Mouse (Mus musculus): ENCODE measurements around the gene Sftpa1. TPM values are rescaled to one million over a fixed set of nuclear protein-coding genes. Genes with fewer than 3 reads are reported as not detected.
A peak's percentile ranks its signal among the peaks of the same experiment; 100 is the strongest.

Gene Sftpa1
- polyA plus RNA-seq, 1 experiment: 1,268 TPM

GRCm38 (mm10) chr14:41104853-41105444 is 26.6 kb upstream of the Sftpa1 start, which contains the start of gene Mat1a:
Gene Mat1a, plus strand, starts transcription at chr14:41105035.
- 47% methylated on average over 10 of the region's 10 CpGs for WGBS
- no peaks in the 10 kb centered on the region for H3K4me1 ChIP-seq (ENCODE audit: control insufficient read depth, insufficient read depth, low read length)
- peak within 1 kb of the TSS; percentile 8 for H3K4me3 ChIP-seq (replicated peaks; ENCODE audit: extremely low read depth, low read depth, low read length)
- peak; percentile 49 for DNase-seq
- TF ChIP-seq POLR2A (IDR thresholded peaks at IDR 0.05; ENCODE audit: borderline replicate concordance, extremely low read depth, low read depth, low read length): no peak
- TF ChIP-seq CTCF (IDR thresholded peaks at IDR 0.05; ENCODE audit: insufficient read depth, low read length): no peak

- no peak for TF ChIP-seq POLR2A (IDR thresholded peaks at IDR 0.05; ENCODE audit: borderline replicate concordance, extremely low read depth, low read depth, low read length)
- no peak for TF ChIP-seq CTCF (IDR thresholded peaks at IDR 0.05; ENCODE audit: insufficient read depth, low read length)
- no peak for DNase-seq
- 75% methylated on average over 7 of the region's 7 CpGs for WGBS
- no peaks in the 10 kb centered on the region for H3K4me1 ChIP-seq (ENCODE audit: control insufficient read depth, insufficient read depth, low read length)
- H3K4me3 ChIP-seq (replicated peaks; ENCODE audit: extremely low read depth, low read depth, low read length): no peak overlapping the region
Observed at GRCm38 (mm10) chr14:41111031-41111668, 20.4 kb upstream of the Sftpa1 start.

GRCm38 (mm10) chr14:41112944-41113343 is 18.6 kb upstream of the Sftpa1 start:
- H3K4me1 ChIP-seq (ENCODE audit: control insufficient read depth, insufficient read depth, low read length): no peaks in the 10 kb centered on the region
- 70% methylated on average over 4 of the region's 4 CpGs for WGBS
- DNase-seq: no peak
- no peak overlapping the region for H3K4me3 ChIP-seq (replicated peaks; ENCODE audit: extremely low read depth, low read depth, low read length)
- TF ChIP-seq CTCF (IDR thresholded peaks at IDR 0.05; ENCODE audit: insufficient read depth, low read length): no peak
- no peak for TF ChIP-seq POLR2A (IDR thresholded peaks at IDR 0.05; ENCODE audit: borderline replicate concordance, extremely low read depth, low read depth, low read length)

- no peak for DNase-seq
- Histone ChIP-seq H3K4me3 (replicated peaks; ENCODE audit: extremely low read depth, low read depth, low read length) (no peak overlapping the region), H3K4me1 (ENCODE audit: control insufficient read depth, insufficient read depth, low read length) (no peaks in the 10 kb centered on the region)
- WGBS: 78% methylated on average over 3 of the region's 3 CpGs
- no peak for TF ChIP-seq POLR2A (IDR thresholded peaks at IDR 0.05; ENCODE audit: borderline replicate concordance, extremely low read depth, low read depth, low read length)
Observed at GRCm38 (mm10) chr14:41116271-41116670, 15.3 kb upstream of the Sftpa1 start.

DNA sequence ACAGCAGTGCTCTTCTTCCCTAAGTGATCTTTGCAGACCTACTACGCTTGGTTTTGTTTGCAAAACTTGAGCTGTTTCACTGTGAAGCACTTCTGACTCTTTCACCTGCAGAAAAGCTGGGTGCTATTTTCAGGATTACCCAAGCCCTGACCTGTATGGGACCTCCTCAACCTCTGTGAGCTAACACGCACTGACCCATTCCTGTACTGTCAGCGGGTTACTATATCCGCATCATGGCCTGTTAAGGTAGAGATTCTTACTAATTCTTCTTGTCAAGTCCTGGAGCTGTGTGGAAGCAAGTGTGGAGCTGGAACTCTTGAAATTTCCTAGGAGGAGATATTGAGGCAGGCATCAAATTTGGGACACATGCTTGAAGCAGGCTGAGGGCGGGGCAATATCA is 6.9 kb upstream of the Sftpa1 start:
- no peak for DNase-seq
- WGBS: 81% methylated on average over 5 of the region's 5 CpGs
- no peak overlapping the region for H3K4me3 ChIP-seq (replicated peaks; ENCODE audit: extremely low read depth, low read depth, low read length)
- TF ChIP-seq CTCF (IDR thresholded peaks at IDR 0.05; ENCODE audit: insufficient read depth, low read length) (no peak), POLR2A (IDR thresholded peaks at IDR 0.05; ENCODE audit: borderline replicate concordance, extremely low read depth, low read depth, low read length) (no peak)
- no peaks in the 10 kb centered on the region for H3K4me1 ChIP-seq (ENCODE audit: control insufficient read depth, insufficient read depth, low read length)

- WGBS: 11% methylated on average over 4 of the region's 4 CpGs
Observed at GRCm38 (mm10) chr14:41127997-41128396, 3.6 kb upstream of the Sftpa1 start.

GRCm38 (mm10) chr14:41137006-41137405 is 5.4 kb downstream of the Sftpa1 start:
- peak; percentile 25 for DNase-seq
- Histone ChIP-seq H3K4me1 (ENCODE audit: control insufficient read depth, insufficient read depth, low read length) (no peaks in the 10 kb centered on the region), H3K4me3 (replicated peaks; ENCODE audit: extremely low read depth, low read depth, low read length) (no peak overlapping the region)
- TF ChIP-seq POLR2A (IDR thresholded peaks at IDR 0.05; ENCODE audit: borderline replicate concordance, extremely low read depth, low read depth, low read length) (no peak), CTCF (IDR thresholded peaks at IDR 0.05; ENCODE audit: insufficient read depth, low read length) (no peak)

More at GRCm38 (mm10) chr14:41127997-41128396, 3.6 kb upstream of the Sftpa1 start:
- DNase-seq: peak; percentile 50
- TF ChIP-seq CTCF (IDR thresholded peaks at IDR 0.05; ENCODE audit: insufficient read depth, low read length) (no peak), POLR2A (IDR thresholded peaks at IDR 0.05; ENCODE audit: borderline replicate concordance, extremely low read depth, low read depth, low read length) (no peak)
- Histone ChIP-seq H3K4me3 (replicated peaks; ENCODE audit: extremely low read depth, low read depth, low read length) (no peak overlapping the region), H3K4me1 (ENCODE audit: control insufficient read depth, insufficient read depth, low read length) (no peaks in the 10 kb centered on the region)

- no peak for DNase-seq
- Histone ChIP-seq H3K4me1 (ENCODE audit: control insufficient read depth, insufficient read depth, low read length) (peaks cover under 1% of the 10 kb centered on the region; the same call in 1 of the 2 replicates), H3K4me3 (replicated peaks; ENCODE audit: extremely low read depth, low read depth, low read length) (no peak overlapping the region)
- WGBS: 72% methylated on average over 1 of the region's 1 CpGs
- TF ChIP-seq CTCF (IDR thresholded peaks at IDR 0.05; ENCODE audit: insufficient read depth, low read length): no peak
- TF ChIP-seq POLR2A (IDR thresholded peaks at IDR 0.05; ENCODE audit: borderline replicate concordance, extremely low read depth, low read depth, low read length): no peak
Observed at GRCm38 (mm10) chr14:41140686-41141085, 9.1 kb downstream of the Sftpa1 start.

DNA sequence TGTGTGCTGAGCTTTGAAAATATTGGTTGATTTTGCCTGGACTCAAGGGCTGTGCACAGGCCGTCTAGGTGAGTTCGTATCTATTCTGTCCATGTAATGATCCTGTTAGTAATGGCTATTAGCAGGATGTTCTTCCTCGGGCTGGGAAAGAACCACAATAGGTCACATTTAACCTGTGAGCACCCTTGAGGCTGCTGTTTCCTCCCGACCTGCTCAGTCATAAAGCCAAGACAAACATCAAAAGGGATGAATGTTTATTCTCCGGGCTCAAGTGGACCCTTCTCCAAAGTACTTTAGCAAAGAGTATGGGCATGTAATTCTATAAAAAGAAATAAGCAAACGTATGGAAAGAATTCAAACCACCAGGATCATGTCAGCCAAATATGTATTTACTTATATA is 14.5 kb downstream of the Sftpa1 start:
- peaks cover 2% of the 10 kb centered on the region; the same call in 1 of the 2 replicates for H3K4me1 ChIP-seq (ENCODE audit: control insufficient read depth, insufficient read depth, low read length)
- H3K4me3 ChIP-seq (replicated peaks; ENCODE audit: extremely low read depth, low read depth, low read length): no peak overlapping the region
- TF ChIP-seq POLR2A (IDR thresholded peaks at IDR 0.05; ENCODE audit: borderline replicate concordance, extremely low read depth, low read depth, low read length) (no peak), CTCF (IDR thresholded peaks at IDR 0.05; ENCODE audit: insufficient read depth, low read length) (no peak)
- peak; percentile 36 for DNase-seq
- 41% methylated on average over 6 of the region's 6 CpGs for WGBS

GRCm38 (mm10) chr14:41146922-41147321 is 15.3 kb downstream of the Sftpa1 start:
- WGBS: 58% methylated on average over 3 of the region's 3 CpGs
- Histone ChIP-seq H3K4me3 (replicated peaks; ENCODE audit: extremely low read depth, low read depth, low read length) (no peak overlapping the region), H3K4me1 (ENCODE audit: control insufficient read depth, insufficient read depth, low read length) (peaks cover 2% of the 10 kb centered on the region; the same call in 1 of the 2 replicates)
- DNase-seq: peak; percentile 27
- TF ChIP-seq POLR2A (IDR thresholded peaks at IDR 0.05; ENCODE audit: borderline replicate concordance, extremely low read depth, low read depth, low read length): no peak
